Mouse (Mus musculus) kidney, postnatal 10 days (tissue): ENCODE data around the gene Irak3.
A peak's percentile ranks its signal among the peaks of the same experiment; 100 is the strongest.

Experiments used
- DNase-seq: peaks from one replicate; pipeline ENCODE4 v3.0.0; 2021; ENCODE audit warnings: mixed read lengths

The Irak3 gene

GRCm38 (mm10) chr10:120202467-120203250 lies 729 bp upstream of the Irak3 start:
- DNase-seq: no peak

- DNase-seq: peak; percentile 81
Measured at GRCm38 (mm10) chr10:120201131-120201921, 604 bp downstream of the Irak3 start, which contains the start of gene Tmbim4. Tmbim4 (plus strand) TSS chr10:120201590.

GRCm38 (mm10) chr10:120197061-120197835 lies 4.7 kb downstream of the Irak3 start:
- DNase-seq: no peak

- no peak for DNase-seq
Measured at GRCm38 (mm10) chr10:120193255-120193654, 8.7 kb downstream of the Irak3 start.

GRCm38 (mm10) chr10:120192278-120192677 lies 9.7 kb downstream of the Irak3 start:
- no peak for DNase-seq

GRCm38 (mm10) chr10:120191165-120191564 lies 10.8 kb downstream of the Irak3 start:
- DNase-seq: no peak

- no peak for DNase-seq
Measured at GRCm38 (mm10) chr10:120189782-120190181, 12.1 kb downstream of the Irak3 start.

- DNase-seq: no peak
Measured at GRCm38 (mm10) chr10:120189276-120189675, 12.7 kb downstream of the Irak3 start.

GRCm38 (mm10) chr10:120188513-120188912 lies 13.4 kb downstream of the Irak3 start:
- DNase-seq: no peak

- DNase-seq: no peak
Measured at GRCm38 (mm10) chr10:120183342-120183741, 18.6 kb downstream of the Irak3 start.

- DNase-seq: peak; percentile 40
Measured at GRCm38 (mm10) chr10:120182887-120183286, 19.0 kb downstream of the Irak3 start.

GRCm38 (mm10) chr10:120174192-120174705 lies 27.7 kb downstream of the Irak3 start:
- no peak for DNase-seq

- no peak for DNase-seq
Measured at GRCm38 (mm10) chr10:120171340-120171739, 30.6 kb downstream of the Irak3 start.

- no peak for DNase-seq
Measured at GRCm38 (mm10) chr10:120170277-120170676, 31.7 kb downstream of the Irak3 start.

GRCm38 (mm10) chr10:120169841-120170240 lies 32.1 kb downstream of the Irak3 start:
- no peak for DNase-seq

GRCm38 (mm10) chr10:120169064-120169463 lies 32.9 kb downstream of the Irak3 start:
- DNase-seq: no peak

- no peak for DNase-seq
Measured at GRCm38 (mm10) chr10:120168070-120168469, 33.9 kb downstream of the Irak3 start.

- DNase-seq: no peak
Measured at GRCm38 (mm10) chr10:120165793-120166503, 36.0 kb downstream of the Irak3 start.

GRCm38 (mm10) chr10:120164931-120165792 lies 36.8 kb downstream of the Irak3 start:
- no peak for DNase-seq

GRCm38 (mm10) chr10:120163490-120163889 lies 38.4 kb downstream of the Irak3 start:
- no peak for DNase-seq

- DNase-seq: no peak
Measured at GRCm38 (mm10) chr10:120162840-120163239, 39.1 kb downstream of the Irak3 start.
